Mouse (Mus musculus) heart, embryonic 12.5 days (tissue): ENCODE measurements at regions not wholly inside any gene's neighbourhood (a gene's known extent, or its start where the extent isn't known, plus 50 kb on each side); places are given as distances from the start of the nearest gene placed in this dataset.

Source experiments
- ATAC-seq: fragments of 200-750 bp; cut with Nextera tagmentation; 2 replicates; pipeline ENCODE4 v1.8.0; 2017; ENCODE audit warnings: moderate TSS enrichment, moderate library complexity; ENCODE audit not compliant: insufficient number of reproducible peaks, low FRiP score
- H3K27ac ChIP-seq: fragments of 300-500 bp; sonication (generic); 2 replicates; pipeline ENCODE4 v1.5.1; 2016; ENCODE audit warnings: mild to moderate bottlenecking, moderate library complexity; ENCODE audit not compliant: poor library complexity, severe bottlenecking
- H3K27me3 ChIP-seq: fragments of 300-500 bp; sonication (generic); replicated peaks from 2 replicates; pipeline ENCODE4 v1.6.1; 2016; ENCODE audit warnings: mild to moderate bottlenecking, moderate library complexity
- H3K36me3 ChIP-seq: fragments of 300-500 bp; sonication (generic); 2 replicates; pipeline ENCODE4 v1.6.1; 2016; ENCODE audit warnings: mild to moderate bottlenecking, moderate library complexity
- H3K4me1 ChIP-seq: fragments of 300-500 bp; sonication (generic); replicated peaks from 2 replicates; pipeline ENCODE4 v1.6.1; 2016; ENCODE audit warnings: mild to moderate bottlenecking
- H3K4me2 ChIP-seq: fragments of 300-500 bp; sonication (generic); 2 replicates; pipeline ENCODE4 v1.6.1; 2016; ENCODE audit warnings: mild to moderate bottlenecking, moderate library complexity
- H3K4me3 ChIP-seq: fragments of 300-500 bp; sonication (generic); 2 replicates; pipeline ENCODE4 v1.5.1; 2016; ENCODE audit warnings: mild to moderate bottlenecking
- H3K9ac ChIP-seq: fragments of 300-500 bp; sonication (generic); 2 replicates; pipeline ENCODE4 v1.6.1; 2016; ENCODE audit warnings: mild to moderate bottlenecking, moderate library complexity
- H3K9me3 ChIP-seq: fragments of 300-500 bp; sonication (generic); replicated peaks from 2 replicates; pipeline ENCODE4 v1.6.1; 2016; ENCODE audit warnings: mild to moderate bottlenecking, moderate library complexity
- WGBS: fragments of 180-500 bp; shearing (Covaris S2); methylation state at CpG from one replicate; pipeline ENCODE4 v1.1.7; 2016; 5-methylcytosine and 5-hydroxymethylcytosine counted together

- H3K9me3 ChIP-seq = no peaks in the 10 kb centered on the region
- no peak overlapping the region for H3K4me2 ChIP-seq
- no peaks in the 10 kb centered on the region for H3K36me3 ChIP-seq
- no peak overlapping the region for H3K4me3 ChIP-seq
- no peak overlapping the region for H3K27ac ChIP-seq
- ATAC-seq = no peak
- H3K9ac ChIP-seq = no peak overlapping the region
- no peaks in the 10 kb centered on the region for H3K27me3 ChIP-seq
- H3K4me1 ChIP-seq = no peaks in the 10 kb centered on the region
- 66% methylated on average over 4 of the region's 4 CpGs for WGBS
These were observed 68.2 kb upstream of the Col1a2 start for GRCm38 (mm10) chr6:4436439-4436838.

DNA sequence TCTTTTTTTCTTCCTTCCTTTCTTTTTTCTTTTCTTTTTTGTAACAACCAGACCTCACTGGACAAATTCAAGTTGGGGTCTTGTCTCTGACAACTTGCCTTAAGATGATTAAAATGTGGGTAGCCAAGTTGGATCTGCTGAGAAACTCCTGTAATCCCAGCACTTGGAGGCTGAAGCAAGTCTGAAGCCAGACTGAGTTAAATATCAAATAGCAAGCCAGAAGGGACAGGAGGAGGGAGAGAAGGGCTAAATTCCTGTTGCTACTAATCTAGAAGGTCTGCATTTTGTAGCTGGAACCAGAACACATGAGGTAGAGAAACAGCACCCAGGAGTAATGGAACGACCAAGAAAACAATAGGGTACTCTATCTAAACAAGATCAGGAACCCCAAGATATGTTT is 67.7 kb upstream of the Col1a2 start:
- Histone ChIP-seq H3K9ac (no peak overlapping the region), H3K27me3 (no peaks in the 10 kb centered on the region), H3K4me1 (no peaks in the 10 kb centered on the region), H3K27ac (no peak overlapping the region), H3K9me3 (no peaks in the 10 kb centered on the region), H3K4me2 (no peak overlapping the region), H3K4me3 (no peak overlapping the region), H3K36me3 (no peaks in the 10 kb centered on the region)
- ATAC-seq = no peak
- 50% methylated on average over 1 of the region's 1 CpGs for WGBS

GRCm38 (mm10) chr6:4441618-4442167 is 62.9 kb upstream of the Col1a2 start:
- Histone ChIP-seq H3K4me1 (no peaks in the 10 kb centered on the region), H3K27me3 (no peaks in the 10 kb centered on the region), H3K9ac (no peak overlapping the region), H3K9me3 (no peaks in the 10 kb centered on the region), H3K4me3 (no peak overlapping the region), H3K27ac (no peak overlapping the region), H3K4me2 (no peak overlapping the region), H3K36me3 (no peaks in the 10 kb centered on the region)
- no peak for ATAC-seq
- WGBS = 63% methylated on average over 4 of the region's 4 CpGs

DNA sequence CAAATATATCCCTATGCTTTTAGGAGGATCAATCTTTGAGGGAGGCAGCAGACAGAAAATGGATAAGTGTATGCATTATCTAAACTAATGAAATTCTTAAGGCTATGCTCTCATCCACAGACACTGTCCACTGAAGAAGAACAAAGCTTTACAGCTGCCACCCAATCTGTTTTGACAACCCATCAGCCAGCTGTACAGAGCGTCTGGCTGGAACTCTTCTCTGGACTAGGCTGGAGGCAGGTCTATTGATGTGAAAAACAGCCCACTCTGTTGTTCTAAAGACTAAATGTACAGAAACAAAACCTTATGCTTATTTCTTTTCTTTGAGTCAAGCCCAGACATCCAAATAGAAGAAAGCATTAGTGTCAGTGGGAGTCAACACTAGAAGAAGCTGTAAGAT is 58.7 kb upstream of the Col1a2 start:
- Histone ChIP-seq H3K4me1 (no peaks in the 10 kb centered on the region), H3K36me3 (no peaks in the 10 kb centered on the region), H3K4me3 (no peak overlapping the region), H3K4me2 (no peak overlapping the region), H3K9me3 (no peaks in the 10 kb centered on the region), H3K9ac (no peak overlapping the region), H3K27ac (no peak overlapping the region), H3K27me3 (no peaks in the 10 kb centered on the region)
- WGBS = 57% methylated on average over 1 of the region's 1 CpGs
- ATAC-seq = no peak

GRCm38 (mm10) chr6:4451227-4451626 is 53.4 kb upstream of the Col1a2 start:
- H3K27me3 ChIP-seq = no peaks in the 10 kb centered on the region
- H3K4me2 ChIP-seq = no peak overlapping the region
- H3K9ac ChIP-seq = no peak overlapping the region
- 81% methylated on average over 2 of the region's 2 CpGs for WGBS
- peaks cover 5% of the 10 kb centered on the region for H3K4me1 ChIP-seq
- no peaks in the 10 kb centered on the region for H3K36me3 ChIP-seq
- H3K4me3 ChIP-seq = no peak overlapping the region
- no peak for ATAC-seq
- H3K27ac ChIP-seq = no peak overlapping the region
- H3K9me3 ChIP-seq = no peaks in the 10 kb centered on the region
